Mouse (Mus musculus) erythroblast, embryonic 14.5 days (primary cell): Measurements from ENCODE around the gene Pard3b.

Experiments
- GATA1 ChIP-seq: IDR thresholded peaks from 2 replicates; pipeline ENCODE4 v1.6.1; 2012; ENCODE audit warnings: low read length, inconsistent platforms, mixed read lengths
- TAL1 ChIP-seq: IDR thresholded peaks from 3 replicates; pipeline ENCODE4 v1.6.1; 2012; ENCODE audit warnings: low read length, inconsistent platforms, mixed read lengths

- TF ChIP-seq GATA1 (peak; percentile 16; the same call in 1 of the 2 replicates), TAL1 (no peak)
Measured at GRCm38 (mm10) chr1:62382807-62383514, 744.3 kb downstream of the Pard3b start.
